Mouse (Mus musculus): ENCODE measurements around the gene Cel. TPM values are rescaled to one million over a fixed set of nuclear protein-coding genes. Genes with fewer than 3 reads are reported as not detected.
A peak's percentile ranks its signal among the peaks of the same experiment; 100 is the strongest.

Gene Cel
- polyA plus RNA-seq, 1 experiment, result not detected

DNA sequence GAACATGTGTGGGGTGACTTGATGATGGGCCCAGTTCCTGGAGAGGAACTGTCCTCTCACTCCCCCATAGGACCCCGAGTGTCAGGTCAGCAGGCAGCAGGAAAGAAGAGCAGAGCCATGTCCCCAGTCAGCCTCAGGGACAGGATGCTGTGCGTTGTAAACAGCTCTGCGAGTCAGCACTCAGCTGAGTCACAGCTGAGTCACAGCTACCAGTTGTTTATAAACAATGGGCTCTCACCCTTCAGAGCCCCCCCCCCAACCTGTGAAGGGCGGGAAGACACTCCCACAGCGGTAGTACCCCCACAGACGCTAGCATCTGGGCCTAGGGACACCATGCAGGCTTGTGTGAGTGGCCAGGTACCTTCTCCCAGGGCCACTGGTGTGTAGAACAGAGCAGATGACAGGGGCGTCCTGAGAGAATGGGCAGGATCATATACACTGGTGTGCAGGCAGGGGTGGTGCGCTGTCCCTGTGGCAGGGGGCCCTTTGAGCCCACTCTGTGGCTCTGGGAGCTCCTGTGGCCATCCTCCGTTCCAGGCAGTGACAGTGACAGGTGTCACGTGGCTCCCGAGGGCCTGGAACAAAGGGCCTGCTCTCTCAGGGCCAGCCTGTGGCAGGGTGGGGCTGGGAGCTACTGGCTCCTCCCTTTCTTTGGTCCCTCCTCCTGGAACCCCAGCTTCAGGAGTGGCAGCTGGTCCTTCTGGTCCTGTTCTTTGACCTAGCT lies 37.8 kb downstream of the Cel start:
- no peak for TF ChIP-seq CTCF (IDR thresholded peaks at IDR 0.05; ENCODE audit: borderline replicate concordance, insufficient read depth, low read length)
- no peak for TF ChIP-seq POLR2A (IDR thresholded peaks at IDR 0.05; ENCODE audit: low read depth, low read length)
- peak overlapping the region; percentile 54 for H3K27ac ChIP-seq (ENCODE audit: insufficient read depth, low read length)
- H3K4me3 ChIP-seq (ENCODE audit: insufficient read depth, low read length), result no peak overlapping the region
- peaks cover 21% of the 10 kb centered on the region for H3K4me1 ChIP-seq (ENCODE audit: control insufficient read depth, insufficient read depth, low read length)

DNA sequence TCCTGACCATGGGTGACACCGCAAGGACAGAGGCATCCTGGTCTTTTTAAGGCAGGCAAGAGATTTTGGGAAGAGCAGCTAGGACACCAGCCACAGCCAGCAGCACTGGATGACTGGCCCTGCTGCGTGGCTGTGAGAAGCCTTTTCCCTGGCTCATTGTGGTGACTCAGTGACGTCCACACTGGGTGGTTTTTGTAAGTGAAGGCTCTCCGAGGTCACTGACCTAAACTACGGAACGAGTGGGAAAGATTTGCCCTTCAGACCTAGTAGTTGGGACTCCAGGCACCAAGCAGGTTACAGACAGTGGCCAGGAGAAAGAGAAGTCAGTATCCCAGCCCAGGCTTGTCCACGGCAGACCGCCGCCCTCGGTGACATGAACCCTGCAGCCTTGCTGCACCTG lies 38.8 kb downstream of the Cel start:
- peak overlapping the region; percentile 54 for H3K27ac ChIP-seq (ENCODE audit: insufficient read depth, low read length)
- TF ChIP-seq POLR2A (IDR thresholded peaks at IDR 0.05; ENCODE audit: low read depth, low read length) (no peak), CTCF (IDR thresholded peaks at IDR 0.05; ENCODE audit: borderline replicate concordance, insufficient read depth, low read length) (no peak)
- peaks cover 20% of the 10 kb centered on the region; the same call in 1 of the 2 replicates for H3K4me1 ChIP-seq (ENCODE audit: control insufficient read depth, insufficient read depth, low read length)
- H3K4me3 ChIP-seq (ENCODE audit: insufficient read depth, low read length), result no peak overlapping the region

GRCm38 (mm10) chr2:28523643-28524117 lies 39.5 kb downstream of the Cel start:
- Histone ChIP-seq H3K4me1 (ENCODE audit: control insufficient read depth, insufficient read depth, low read length) (peaks cover 20% of the 10 kb centered on the region; the same call in 1 of the 2 replicates), H3K27ac (ENCODE audit: insufficient read depth, low read length) (peak overlapping the region; percentile 54), H3K4me3 (ENCODE audit: insufficient read depth, low read length) (no peak overlapping the region)
- TF ChIP-seq CTCF (IDR thresholded peaks at IDR 0.05; ENCODE audit: borderline replicate concordance, insufficient read depth, low read length) (no peak), POLR2A (IDR thresholded peaks at IDR 0.05; ENCODE audit: low read depth, low read length) (peak; percentile 37; the same call in 1 of the 2 replicates)

DNA sequence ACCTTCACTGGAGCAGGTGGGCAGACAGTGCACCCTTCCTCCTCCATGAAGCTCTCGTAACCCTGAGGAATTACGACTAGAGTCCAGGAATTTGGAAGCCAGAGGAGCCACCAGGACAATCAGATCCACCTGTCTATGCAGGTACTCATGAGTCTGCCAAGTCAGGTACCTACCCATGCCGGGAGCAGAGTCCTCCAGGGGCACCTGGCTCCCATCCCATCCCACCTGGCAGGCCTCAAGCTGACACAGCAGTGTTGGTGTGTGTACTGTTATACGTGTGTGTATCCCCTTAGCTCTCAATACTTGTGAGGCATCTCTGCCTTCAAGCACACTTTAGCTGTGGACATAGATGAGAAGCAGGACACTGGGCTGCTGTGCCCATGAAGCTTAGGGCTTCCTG lies 41.0 kb downstream of the Cel start:
- H3K4me1 ChIP-seq (ENCODE audit: control insufficient read depth, insufficient read depth, low read length), result peaks cover 23% of the 10 kb centered on the region; the same call in 1 of the 2 replicates
- no peak overlapping the region for H3K4me3 ChIP-seq (ENCODE audit: insufficient read depth, low read length)
- TF ChIP-seq POLR2A (IDR thresholded peaks at IDR 0.05; ENCODE audit: low read depth, low read length), result no peak
- no peak for TF ChIP-seq CTCF (IDR thresholded peaks at IDR 0.05; ENCODE audit: borderline replicate concordance, insufficient read depth, low read length)
- no peak overlapping the region for H3K27ac ChIP-seq (ENCODE audit: insufficient read depth, low read length)

DNA sequence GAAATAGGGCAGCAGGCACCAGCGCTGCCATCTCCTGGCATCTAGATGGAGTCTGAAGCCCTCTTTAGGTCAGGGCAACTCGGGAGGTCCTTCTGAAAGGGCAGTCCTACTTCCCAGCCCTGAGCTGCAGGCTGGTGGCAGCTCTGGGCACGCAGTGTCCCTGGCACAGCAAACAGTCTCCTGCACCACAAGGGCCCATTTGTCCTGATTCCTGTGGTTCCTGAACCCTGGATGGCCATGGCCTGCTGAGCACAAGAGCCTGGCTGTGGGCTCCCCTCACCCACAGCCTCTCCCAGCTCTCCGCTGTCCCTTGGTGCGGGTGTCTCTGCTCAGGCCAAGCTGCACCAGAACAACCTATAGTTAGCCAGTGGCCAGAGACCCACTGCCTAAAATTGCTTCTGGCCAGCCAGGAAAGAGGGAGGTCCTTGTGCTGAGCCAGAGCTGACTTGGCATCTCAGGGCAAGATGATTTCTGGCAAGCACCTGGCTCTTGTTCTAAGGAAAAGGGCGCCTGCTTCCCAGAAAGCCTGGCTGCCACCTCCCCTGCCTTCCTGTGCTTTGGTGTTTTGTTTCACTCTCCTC lies 41.5 kb downstream of the Cel start:
- no peak for TF ChIP-seq CTCF (IDR thresholded peaks at IDR 0.05; ENCODE audit: borderline replicate concordance, insufficient read depth, low read length)
- no peak for TF ChIP-seq POLR2A (IDR thresholded peaks at IDR 0.05; ENCODE audit: low read depth, low read length)
- H3K4me3 ChIP-seq (ENCODE audit: insufficient read depth, low read length), result no peak overlapping the region
- no peak overlapping the region for H3K27ac ChIP-seq (ENCODE audit: insufficient read depth, low read length)
- H3K4me1 ChIP-seq (ENCODE audit: control insufficient read depth, insufficient read depth, low read length), result peaks cover 24% of the 10 kb centered on the region; the same call in 1 of the 2 replicates

DNA sequence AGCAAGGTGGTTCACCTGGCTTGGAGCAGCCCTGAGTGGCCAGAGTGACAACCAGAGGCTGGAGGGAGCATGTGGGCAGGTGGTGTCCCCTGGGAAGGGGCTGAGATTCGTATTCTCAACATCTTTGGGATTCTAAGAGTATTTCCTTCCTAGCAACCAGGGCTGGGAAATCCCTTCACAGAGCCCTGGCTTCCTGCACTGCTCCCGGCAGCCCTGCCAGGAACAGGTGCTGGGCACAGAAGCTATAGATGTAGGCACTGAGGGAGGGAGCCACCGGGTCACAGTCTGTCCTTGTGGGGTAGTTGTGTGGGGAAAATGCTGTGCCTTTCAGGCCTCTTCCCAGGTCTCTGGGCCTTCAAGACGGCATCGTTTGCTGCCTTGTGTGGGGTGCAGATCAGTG lies 42.6 kb downstream of the Cel start:
- TF ChIP-seq CTCF (IDR thresholded peaks at IDR 0.05; ENCODE audit: borderline replicate concordance, insufficient read depth, low read length) (no peak), POLR2A (IDR thresholded peaks at IDR 0.05; ENCODE audit: low read depth, low read length) (no peak)

DNA sequence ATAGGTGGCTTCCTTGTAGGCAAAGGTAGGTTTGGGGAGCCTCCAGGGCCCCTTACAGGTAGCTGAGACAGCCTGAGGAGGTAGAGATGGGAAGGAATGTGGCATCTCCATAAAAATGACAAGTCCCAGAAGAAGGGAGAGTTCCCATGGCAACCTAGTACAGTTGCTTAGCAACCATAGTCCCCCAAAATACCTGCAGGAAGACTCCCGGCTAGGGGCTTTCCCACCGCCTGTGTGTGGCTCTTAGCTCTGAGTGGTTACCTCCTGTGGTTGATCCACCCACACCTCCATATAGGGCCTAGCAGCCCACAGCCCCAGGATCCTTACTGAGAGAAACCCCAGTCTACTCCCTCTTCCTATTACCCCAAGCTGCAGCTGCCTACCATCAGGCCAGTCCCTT lies 45.0 kb downstream of the Cel start:
- TF ChIP-seq CTCF (IDR thresholded peaks at IDR 0.05; ENCODE audit: borderline replicate concordance, insufficient read depth, low read length), result no peak
- no peak overlapping the region for H3K27ac ChIP-seq (ENCODE audit: insufficient read depth, low read length)
- no peak overlapping the region for H3K4me3 ChIP-seq (ENCODE audit: insufficient read depth, low read length)
- 0 out of 2 replicates have a peak, but pooled peaks cover 4% of the 10 kb centered on the region for H3K4me1 ChIP-seq (ENCODE audit: control insufficient read depth, insufficient read depth, low read length)

More for the DNA sequence above, 42.6 kb downstream of the Cel start:
- Histone ChIP-seq H3K27ac (ENCODE audit: insufficient read depth, low read length) (no peak overlapping the region), H3K4me3 (ENCODE audit: insufficient read depth, low read length) (no peak overlapping the region), H3K4me1 (ENCODE audit: control insufficient read depth, insufficient read depth, low read length) (peaks cover 18% of the 10 kb centered on the region; the same call in 1 of the 2 replicates)

GRCm38 (mm10) chr2:28517206-28517909 lies 45.8 kb downstream of the Cel start:
- TF ChIP-seq CTCF (IDR thresholded peaks at IDR 0.05; ENCODE audit: borderline replicate concordance, insufficient read depth, low read length), result peak; percentile 91
- no peak for TF ChIP-seq POLR2A (IDR thresholded peaks at IDR 0.05; ENCODE audit: low read depth, low read length)
- H3K4me3 ChIP-seq (ENCODE audit: insufficient read depth, low read length), result no peak overlapping the region
- H3K27ac ChIP-seq (ENCODE audit: insufficient read depth, low read length), result no peak overlapping the region
- H3K4me1 ChIP-seq (ENCODE audit: control insufficient read depth, insufficient read depth, low read length), result 0 out of 2 replicates have a peak, but pooled peaks cover 4% of the 10 kb centered on the region

DNA sequence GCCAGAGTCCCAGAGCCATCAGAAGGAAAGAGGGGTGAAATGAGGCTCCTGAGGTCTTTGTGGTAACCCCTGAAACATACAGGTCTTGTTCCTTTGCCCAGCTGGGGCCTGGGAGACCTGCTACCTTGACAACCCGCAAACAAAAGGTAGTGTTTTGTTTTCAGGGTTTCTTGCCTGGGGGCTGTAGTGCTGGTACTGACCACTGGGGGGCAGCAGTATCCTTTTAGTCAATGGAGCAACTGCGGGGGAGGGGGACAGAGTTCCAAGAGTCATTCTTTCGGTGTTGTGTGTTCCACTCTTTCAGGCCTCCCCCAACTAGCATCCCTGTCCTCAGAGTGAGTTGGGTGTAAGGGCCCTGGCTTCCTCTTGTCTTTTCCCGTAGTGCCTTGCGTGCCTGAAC lies 48.7 kb downstream of the Cel start:
- Histone ChIP-seq H3K27ac (ENCODE audit: insufficient read depth, low read length) (no peak overlapping the region), H3K4me1 (ENCODE audit: control insufficient read depth, insufficient read depth, low read length) (0 out of 2 replicates have a peak, but pooled peaks cover 4% of the 10 kb centered on the region), H3K4me3 (ENCODE audit: insufficient read depth, low read length) (no peak overlapping the region)
- TF ChIP-seq POLR2A (IDR thresholded peaks at IDR 0.05; ENCODE audit: low read depth, low read length) (no peak), CTCF (IDR thresholded peaks at IDR 0.05; ENCODE audit: borderline replicate concordance, insufficient read depth, low read length) (peak; percentile 52)

All from embryonic fibroblast, embryonic 13.5 days (primary cell).